Mouse (Mus musculus): ENCODE results near the gene Pygo1.

The Pygo1 gene

GRCm38 (mm10) chr9:72935309-72935708 lies 9.9 kb downstream of the Pygo1 start:
- DNase-seq (ENCODE audit: low spot score), result no peak

GRCm38 (mm10) chr9:72936301-72936700 lies 10.9 kb downstream of the Pygo1 start:
- no peak for DNase-seq (ENCODE audit: low spot score)

- no peak for DNase-seq (ENCODE audit: low spot score)
These were observed 18.0 kb downstream of the Pygo1 start for GRCm38 (mm10) chr9:72943424-72943823.

- DNase-seq (ENCODE audit: low spot score), result no peak
These were observed 18.8 kb downstream of the Pygo1 start for GRCm38 (mm10) chr9:72944286-72944685.

- DNase-seq (ENCODE audit: low spot score), result no peak
These were observed 21.6 kb downstream of the Pygo1 start for GRCm38 (mm10) chr9:72947010-72947409.

GRCm38 (mm10) chr9:72949572-72949971 lies 24.1 kb downstream of the Pygo1 start:
- DNase-seq (ENCODE audit: low spot score), result no peak

GRCm38 (mm10) chr9:72954746-72955145 lies 29.3 kb downstream of the Pygo1 start:
- DNase-seq (ENCODE audit: low spot score), result peak; percentile 17

GRCm38 (mm10) chr9:72955546-72955945 lies 30.1 kb downstream of the Pygo1 start:
- peak; percentile 71 for DNase-seq (ENCODE audit: low spot score)

GRCm38 (mm10) chr9:72958521-72959450 lies 33.3 kb downstream of the Pygo1 start, which contains the start of the genes Dyx1c1 and Gm44503:
TSS of gene Dyx1c1 (plus strand) at chr9:72958785.
TSS of gene Gm44503 (plus strand) at chr9:72958852.
- peak; percentile 93 for DNase-seq (ENCODE audit: low spot score)

- no peak for DNase-seq (ENCODE audit: low spot score)
These were observed 35.9 kb downstream of the Pygo1 start for GRCm38 (mm10) chr9:72961346-72961745.

- peak; percentile 79 for DNase-seq (ENCODE audit: low spot score)
These were observed 36.5 kb downstream of the Pygo1 start for GRCm38 (mm10) chr9:72961959-72962358.

GRCm38 (mm10) chr9:72968349-72969061 lies 43.1 kb downstream of the Pygo1 start:
- DNase-seq (ENCODE audit: low spot score), result peak; percentile 84

GRCm38 (mm10) chr9:72969874-72970273 lies 44.4 kb downstream of the Pygo1 start:
- DNase-seq (ENCODE audit: low spot score), result peak; percentile 91

GRCm38 (mm10) chr9:72972435-72972834 lies 47.0 kb downstream of the Pygo1 start:
- no peak for DNase-seq (ENCODE audit: low spot score)

- DNase-seq (ENCODE audit: low spot score), result no peak
These were observed 47.5 kb downstream of the Pygo1 start for GRCm38 (mm10) chr9:72972984-72973383.

GRCm38 (mm10) chr9:72974734-72975133 lies 49.3 kb downstream of the Pygo1 start:
- no peak for DNase-seq (ENCODE audit: low spot score)

GRCm38 (mm10) chr9:72975242-72975641 lies 49.8 kb downstream of the Pygo1 start:
- no peak for DNase-seq (ENCODE audit: low spot score)

- DNase-seq (ENCODE audit: low spot score), result peak; percentile 14
These were observed 57.6 kb downstream of the Pygo1 start for GRCm38 (mm10) chr9:72983066-72983465.

- peak; percentile 99 for DNase-seq (ENCODE audit: low spot score)
These were observed 60.1 kb downstream of the Pygo1 start, which contains the start of the genes Ccpg1os and Ccpg1 for GRCm38 (mm10) chr9:72985250-72986220. TSS of gene Ccpg1os (minus strand) at chr9:72985382. TSS of gene Ccpg1 (plus strand) at chr9:72985429.

GRCm38 (mm10) chr9:72987703-72988102 lies 62.3 kb downstream of the Pygo1 start:
- DNase-seq (ENCODE audit: low spot score), result no peak

- DNase-seq (ENCODE audit: low spot score), result no peak
These were observed 63.3 kb downstream of the Pygo1 start for GRCm38 (mm10) chr9:72988706-72989105.

GRCm38 (mm10) chr9:72991420-72991819 lies 66.0 kb downstream of the Pygo1 start:
- DNase-seq (ENCODE audit: low spot score), result no peak
